Mouse (Mus musculus): ENCODE results near the gene Gdpd2. TPM values are rescaled to one million over a fixed set of nuclear protein-coding genes. Genes with fewer than 3 reads are reported as not detected.

Gene Gdpd2
- polyA plus RNA-seq, 1 experiment from 2014 or later, result 13.8 TPM

GRCm38 (mm10) chrX:100740785-100741184 is 11.1 kb downstream of the Gdpd2 start:
- no peak overlapping the region for H3K4me3 ChIP-seq
- H3K9ac ChIP-seq (replicated peaks), result no peak overlapping the region
- H3K9me3 ChIP-seq, result no peaks in the 10 kb centered on the region
- H3K4me2 ChIP-seq (replicated peaks), result no peak overlapping the region
- H3K27me3 ChIP-seq, result no peaks in the 10 kb centered on the region
- H3K27ac ChIP-seq (replicated peaks), result no peak overlapping the region
- 59% methylated on average over 6 of the region's 6 CpGs for WGBS
- ATAC-seq (replicated peaks), result no peak
- peaks cover 5% of the 10 kb centered on the region; the same call in 1 of the 2 replicates for H3K4me1 ChIP-seq
- no peaks in the 10 kb centered on the region for H3K36me3 ChIP-seq

GRCm38 (mm10) chrX:100741940-100742339 is 12.3 kb downstream of the Gdpd2 start:
- Histone ChIP-seq H3K27me3 (no peaks in the 10 kb centered on the region), H3K4me3 (no peak overlapping the region), H3K4me2 (replicated peaks) (no peak overlapping the region), H3K27ac (replicated peaks) (no peak overlapping the region), H3K9me3 (no peaks in the 10 kb centered on the region), H3K9ac (replicated peaks) (no peak overlapping the region), H3K4me1 (peaks cover 5% of the 10 kb centered on the region; the same call in 1 of the 2 replicates), H3K36me3 (no peaks in the 10 kb centered on the region)
- peak; percentile 84 for ATAC-seq (replicated peaks)
- 17% methylated on average over 10 of the region's 10 CpGs for WGBS

DNA sequence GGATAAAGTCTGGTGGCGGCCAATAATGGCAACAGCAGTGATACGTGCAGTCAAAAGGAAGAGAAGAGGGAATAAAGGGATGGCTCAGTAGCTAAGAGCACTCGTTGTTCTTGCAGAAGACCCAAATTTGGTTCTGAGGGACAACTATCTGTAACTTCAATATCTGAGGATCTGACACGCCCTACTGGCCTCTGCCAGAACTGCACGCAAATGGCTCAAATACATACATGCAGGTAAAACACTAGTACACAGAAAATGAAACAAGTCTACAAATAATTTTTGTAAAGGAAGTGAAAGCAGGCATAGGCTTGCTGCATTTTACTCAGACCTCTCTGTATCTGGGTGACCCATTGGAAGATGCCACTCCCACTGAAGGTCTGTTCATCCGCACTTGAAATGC is 36.2 kb downstream of the Gdpd2 start:
- H3K4me2 ChIP-seq (replicated peaks), result no peak overlapping the region
- H3K27ac ChIP-seq (replicated peaks), result no peak overlapping the region
- H3K4me3 ChIP-seq, result no peak overlapping the region
- 83% methylated on average over 6 of the region's 6 CpGs for WGBS
- H3K27me3 ChIP-seq, result no peaks in the 10 kb centered on the region
- no peak overlapping the region for H3K9ac ChIP-seq (replicated peaks)
- 0 out of 2 replicates have a peak, but pooled peaks cover under 1% of the 10 kb centered on the region for H3K4me1 ChIP-seq
- no peak for ATAC-seq (replicated peaks)
- no peaks in the 10 kb centered on the region for H3K9me3 ChIP-seq
- H3K36me3 ChIP-seq, result no peaks in the 10 kb centered on the region

DNA sequence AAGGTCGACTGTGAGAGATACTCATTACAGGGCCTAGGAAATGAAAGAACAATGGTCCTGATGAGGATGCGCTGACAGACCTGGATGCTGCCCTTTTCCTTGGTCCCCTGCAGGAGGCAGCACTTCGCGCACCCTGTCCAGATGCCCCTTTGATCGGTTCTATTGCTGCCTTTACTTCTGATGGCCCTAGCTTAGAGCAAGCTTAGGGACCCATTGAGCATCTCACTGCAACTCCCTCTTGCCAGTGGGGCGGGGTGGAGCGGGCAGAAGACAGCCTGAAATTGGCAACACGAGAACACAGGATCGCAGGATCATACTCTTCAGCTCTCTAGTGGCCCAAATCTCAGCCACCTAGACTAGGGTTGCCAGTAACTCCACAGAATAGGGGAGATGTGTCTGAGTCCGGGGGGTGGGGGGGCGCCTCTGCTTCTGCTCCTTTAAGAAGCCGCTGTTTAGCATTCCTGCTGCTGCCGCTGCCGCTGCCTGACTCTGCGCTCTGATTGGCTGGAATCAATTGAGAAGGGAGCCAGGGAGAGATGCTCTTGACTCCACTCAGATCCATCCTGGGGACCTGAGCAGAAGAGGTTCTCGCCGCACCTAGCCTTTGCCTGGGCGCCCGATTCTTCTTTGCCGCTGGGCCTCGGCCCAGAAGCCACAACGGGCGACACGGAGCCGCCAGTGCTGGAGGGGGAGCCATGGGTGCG is 37.7 kb downstream of the Gdpd2 start, which contains the start of gene Dlg3:
TSS of gene Dlg3 (plus strand) at position 542 of the 704 bp plus-strand sequence.
- peak within 1 kb of the TSS; percentile 61 for H3K4me2 ChIP-seq (replicated peaks)
- peak within 1 kb of the TSS; percentile 86 for H3K27ac ChIP-seq (replicated peaks)
- H3K9ac ChIP-seq (replicated peaks), result peak within 1 kb of the TSS; percentile 74
- no peaks in the 10 kb centered on the region for H3K27me3 ChIP-seq
- 28% methylated on average over 21 of the region's 26 CpGs for WGBS
- H3K9me3 ChIP-seq, result no peaks in the 10 kb centered on the region
- no peaks in the 10 kb centered on the region for H3K36me3 ChIP-seq
- H3K4me1 ChIP-seq, result 0 out of 2 replicates have a peak, but pooled peaks cover 4% of the 10 kb centered on the region
- H3K4me3 ChIP-seq, result peak within 1 kb of the TSS; percentile 77
- ATAC-seq (replicated peaks), result peak; percentile 94

- no peaks in the 10 kb centered on the region for H3K9me3 ChIP-seq
- peak overlapping the region; percentile 86 for H3K27ac ChIP-seq (replicated peaks)
- H3K27me3 ChIP-seq, result no peaks in the 10 kb centered on the region
- H3K36me3 ChIP-seq, result no peaks in the 10 kb centered on the region
- H3K4me1 ChIP-seq, result 0 out of 2 replicates have a peak, but pooled peaks cover 4% of the 10 kb centered on the region
- ATAC-seq (replicated peaks), result peak; percentile 62
- H3K4me3 ChIP-seq, result peak overlapping the region; percentile 77
- 40% methylated on average over 18 of the region's 36 CpGs for WGBS
- H3K9ac ChIP-seq (replicated peaks), result peak overlapping the region; percentile 74
- peak overlapping the region; percentile 61 for H3K4me2 ChIP-seq (replicated peaks)
These were observed 38.4 kb downstream of the Gdpd2 start for GRCm38 (mm10) chrX:100767885-100768626.

DNA sequence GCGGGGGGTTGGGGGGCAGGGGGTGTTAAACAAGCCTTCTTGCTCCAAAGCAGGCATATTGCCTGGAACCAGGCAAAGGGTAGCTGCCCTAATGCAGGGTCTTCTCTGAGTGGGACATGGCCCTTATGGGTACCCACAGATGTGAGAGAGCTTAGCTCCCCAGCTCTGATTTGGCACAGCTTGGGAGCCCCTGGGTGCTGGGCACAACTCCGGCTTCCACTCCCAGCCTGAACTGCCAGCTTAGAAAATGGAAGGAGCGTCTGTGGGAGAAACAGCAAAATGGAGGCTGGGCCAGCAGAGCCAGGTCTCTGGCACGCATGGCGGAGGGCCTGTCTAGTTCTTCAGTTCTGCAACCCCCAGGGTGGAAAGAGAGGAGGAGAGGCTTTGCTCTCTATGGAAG is 39.6 kb downstream of the Gdpd2 start:
- H3K27me3 ChIP-seq, result no peaks in the 10 kb centered on the region
- H3K4me2 ChIP-seq (replicated peaks), result peak overlapping the region; percentile 61
- H3K4me3 ChIP-seq, result peak overlapping the region; percentile 77
- no peaks in the 10 kb centered on the region for H3K36me3 ChIP-seq
- ATAC-seq (replicated peaks), result no peak
- no peaks in the 10 kb centered on the region for H3K9me3 ChIP-seq
- 70% methylated on average over 5 of the region's 5 CpGs for whole genome bisulfite sequencing
- H3K9ac ChIP-seq (replicated peaks), result peak overlapping the region; percentile 74
- H3K27ac ChIP-seq (replicated peaks), result peak overlapping the region; percentile 57
- H3K4me1 ChIP-seq, result 0 out of 2 replicates have a peak, but pooled peaks cover 4% of the 10 kb centered on the region

GRCm38 (mm10) chrX:100774341-100774811 is 44.7 kb downstream of the Gdpd2 start:
- Histone ChIP-seq H3K9me3 (no peaks in the 10 kb centered on the region), H3K27me3 (no peaks in the 10 kb centered on the region), H3K36me3 (no peaks in the 10 kb centered on the region), H3K27ac (replicated peaks) (no peak overlapping the region), H3K4me3 (peak overlapping the region; percentile 34), H3K9ac (replicated peaks) (peak overlapping the region; percentile 35), H3K4me1 (peaks cover 18% of the 10 kb centered on the region; the same call in 1 of the 2 replicates), H3K4me2 (replicated peaks) (peak overlapping the region; percentile 44)
- WGBS, result 22% methylated on average over 22 of the region's 23 CpGs
- ATAC-seq (replicated peaks), result no peak

DNA sequence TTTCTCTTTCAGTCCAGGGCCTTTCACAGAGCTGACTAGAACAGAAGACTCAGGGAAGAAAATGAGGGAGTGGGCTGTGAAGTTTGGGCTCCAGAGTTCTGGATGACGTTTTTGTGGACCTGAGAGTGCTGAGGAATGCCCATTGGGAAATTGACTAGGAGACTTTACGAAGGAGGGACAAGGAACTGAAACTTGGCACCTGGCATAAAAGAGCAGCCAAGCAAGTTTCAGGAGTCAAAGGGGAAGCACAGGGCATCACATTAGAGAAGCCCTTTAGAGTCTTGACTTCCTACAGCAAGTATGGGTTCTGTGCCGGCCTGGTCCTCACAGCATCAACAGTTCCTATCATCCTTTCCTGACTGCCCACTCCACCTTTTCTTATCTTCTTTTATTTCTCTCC is 45.7 kb downstream of the Gdpd2 start:
- ATAC-seq (replicated peaks), result no peak
- WGBS, result 84% methylated on average over 3 of the region's 3 CpGs
- Histone ChIP-seq H3K9ac (replicated peaks) (no peak overlapping the region), H3K27ac (replicated peaks) (no peak overlapping the region), H3K4me3 (no peak overlapping the region), H3K36me3 (no peaks in the 10 kb centered on the region), H3K9me3 (no peaks in the 10 kb centered on the region), H3K27me3 (no peaks in the 10 kb centered on the region), H3K4me2 (replicated peaks) (no peak overlapping the region), H3K4me1 (peaks cover 27% of the 10 kb centered on the region)

GRCm38 (mm10) chrX:100776494-100776893 is 46.8 kb downstream of the Gdpd2 start:
- H3K9me3 ChIP-seq, result no peaks in the 10 kb centered on the region
- H3K27me3 ChIP-seq, result no peaks in the 10 kb centered on the region
- no peaks in the 10 kb centered on the region for H3K36me3 ChIP-seq
- WGBS, result 22% methylated on average over 9 of the region's 9 CpGs
- ATAC-seq (replicated peaks), result peak; percentile 67
- peak overlapping the region; percentile 52; the same call in 1 of the 2 replicates for H3K9ac ChIP-seq (replicated peaks)
- H3K4me2 ChIP-seq (replicated peaks), result peak overlapping the region; percentile 50
- peaks cover 31% of the 10 kb centered on the region for H3K4me1 ChIP-seq
- peak overlapping the region; percentile 88 for H3K27ac ChIP-seq (replicated peaks)
- H3K4me3 ChIP-seq, result peak overlapping the region; percentile 54

- peak overlapping the region; percentile 88 for H3K27ac ChIP-seq (replicated peaks)
- no peaks in the 10 kb centered on the region for H3K36me3 ChIP-seq
- peaks cover 31% of the 10 kb centered on the region for H3K4me1 ChIP-seq
- peak; percentile 81 for ATAC-seq (replicated peaks)
- 19% methylated on average over 44 of the region's 49 CpGs for WGBS
- H3K4me2 ChIP-seq (replicated peaks), result peak overlapping the region; percentile 50
- H3K4me3 ChIP-seq, result peak overlapping the region; percentile 54
- H3K9me3 ChIP-seq, result no peaks in the 10 kb centered on the region
- no peaks in the 10 kb centered on the region for H3K27me3 ChIP-seq
- peak overlapping the region; percentile 52 for H3K9ac ChIP-seq (replicated peaks)
These were observed 47.4 kb downstream of the Gdpd2 start for GRCm38 (mm10) chrX:100776985-100777654.

DNA sequence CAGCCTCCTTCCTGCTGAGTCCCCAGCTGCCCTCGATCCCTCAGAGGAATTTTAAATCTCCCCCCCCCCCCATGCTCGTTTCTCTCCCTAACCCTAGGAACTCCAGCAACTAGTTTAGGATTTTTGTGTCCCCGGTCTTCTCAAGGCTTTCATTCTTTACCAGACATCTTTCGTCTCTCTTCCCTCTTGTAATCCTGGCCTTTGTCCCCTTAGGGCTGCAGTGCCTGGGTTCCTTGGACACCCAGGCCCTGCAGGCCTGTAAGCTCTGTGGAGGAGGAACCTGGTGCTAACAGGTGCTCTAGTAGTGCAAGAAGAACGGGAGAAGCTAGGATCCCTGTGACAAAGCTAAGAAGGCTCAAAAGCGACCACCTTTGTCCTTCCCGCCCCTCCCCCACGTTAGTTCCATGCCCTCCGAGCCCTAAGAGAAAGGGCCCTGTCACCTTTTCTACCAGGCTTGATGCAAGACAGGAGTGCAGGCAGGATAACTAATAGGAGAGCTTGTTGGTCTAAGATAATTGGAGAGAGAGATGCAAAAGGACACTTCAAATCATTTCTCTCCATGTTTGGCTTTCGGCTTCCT is 48.1 kb downstream of the Gdpd2 start:
- no peaks in the 10 kb centered on the region for H3K27me3 ChIP-seq
- WGBS, result 17% methylated on average over 10 of the region's 10 CpGs
- peak overlapping the region; percentile 54 for H3K4me3 ChIP-seq
- H3K36me3 ChIP-seq, result no peaks in the 10 kb centered on the region
- H3K9me3 ChIP-seq, result no peaks in the 10 kb centered on the region
- H3K27ac ChIP-seq (replicated peaks), result peak overlapping the region; percentile 88
- peak overlapping the region; percentile 52 for H3K9ac ChIP-seq (replicated peaks)
- ATAC-seq (replicated peaks), result no peak
- H3K4me2 ChIP-seq (replicated peaks), result peak overlapping the region; percentile 50
- peaks cover 32% of the 10 kb centered on the region for H3K4me1 ChIP-seq
